Mouse (Mus musculus) adrenal gland, postnatal 14 days (tissue): ENCODE results near the gene Gm10295. TPM values are rescaled to one million over a fixed set of nuclear protein-coding genes. Genes with fewer than 3 reads are reported as not detected.

Experiments
- DNase-seq: peaks from one replicate; pipeline ENCODE4 v3.0.0; 2021; ENCODE audit warnings: mixed read lengths
- total RNA-seq: library from RNA; stranded (reverse); gene quantifications from 2 replicates; pipeline ENCODE4 v1.2.3, GENCODE M21; 2021

Gene Gm10295
- total RNA-seq, 1 experiment from 2014 or later = not detected

DNA sequence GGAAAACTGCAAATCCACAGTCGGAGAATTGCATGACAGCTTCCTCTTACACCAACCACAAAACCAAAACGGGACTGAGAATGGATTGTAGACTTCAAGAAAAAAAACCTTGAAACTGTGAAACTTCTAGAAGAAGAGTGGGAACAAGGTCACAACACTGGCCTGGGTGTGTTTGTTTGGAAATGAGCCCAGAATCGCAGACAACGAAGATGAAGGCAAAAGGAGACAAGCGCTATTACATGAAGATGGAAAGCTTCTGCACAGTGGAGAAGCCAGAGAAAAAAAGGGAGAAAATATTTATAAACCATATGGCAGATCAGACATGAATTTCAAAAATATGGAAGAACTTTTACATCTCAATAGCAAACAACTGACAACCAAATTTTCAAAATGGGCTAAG lies 4.3 kb upstream of the Gm10295 start:
- DNase-seq = peak; percentile 15

DNA sequence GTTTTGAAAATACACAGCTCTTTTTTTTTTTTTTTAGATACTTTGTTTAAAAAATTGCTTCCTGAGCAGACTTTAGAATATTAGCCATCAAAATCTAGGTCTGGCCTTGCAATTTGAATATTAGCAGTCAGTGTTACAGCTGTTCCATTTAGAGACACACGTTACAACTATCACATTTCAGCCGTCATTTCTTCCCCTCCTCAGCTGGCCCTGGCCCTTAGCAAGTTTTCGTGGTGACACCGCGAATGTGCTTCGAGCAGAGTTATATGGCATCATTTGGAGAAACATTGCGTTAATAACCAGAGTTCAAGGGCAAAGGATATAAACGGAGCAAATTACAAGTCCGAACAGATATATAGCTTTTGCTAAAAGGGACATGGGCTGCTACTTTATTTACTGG lies 2.4 kb downstream of the Gm10295 start:
- DNase-seq = no peak

DNA sequence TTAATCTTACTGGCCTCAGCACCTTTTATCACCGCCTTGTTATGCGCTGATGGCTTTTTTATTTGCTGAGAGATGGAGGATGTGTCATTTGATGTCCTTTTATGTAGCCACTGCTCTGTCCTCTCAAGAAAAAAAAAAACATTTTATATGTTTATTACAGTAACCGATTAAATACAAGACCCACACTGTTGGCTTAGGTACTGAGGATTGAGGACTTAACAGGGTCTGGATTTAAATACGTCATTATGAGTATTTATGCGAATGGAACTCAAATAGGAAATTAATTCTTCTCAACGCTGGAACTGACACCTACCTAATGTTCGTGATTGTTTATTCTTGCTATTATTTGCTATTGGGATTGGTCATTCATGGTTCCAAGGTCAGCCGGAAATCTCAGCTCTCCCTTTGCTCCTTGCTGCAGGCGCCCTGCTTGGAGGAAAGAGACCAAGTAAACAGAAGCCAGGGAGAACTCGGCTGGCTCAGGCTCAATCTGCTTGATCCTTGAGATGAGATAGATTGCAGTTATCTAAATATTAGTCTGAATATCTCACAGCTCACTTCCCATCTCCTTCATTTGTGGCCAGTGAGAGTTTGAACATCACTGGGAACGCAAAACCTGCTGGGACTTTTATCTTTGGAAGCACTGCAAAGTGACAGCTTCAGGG lies 26.2 kb downstream of the Gm10295 start:
- no peak for DNase-seq

DNA sequence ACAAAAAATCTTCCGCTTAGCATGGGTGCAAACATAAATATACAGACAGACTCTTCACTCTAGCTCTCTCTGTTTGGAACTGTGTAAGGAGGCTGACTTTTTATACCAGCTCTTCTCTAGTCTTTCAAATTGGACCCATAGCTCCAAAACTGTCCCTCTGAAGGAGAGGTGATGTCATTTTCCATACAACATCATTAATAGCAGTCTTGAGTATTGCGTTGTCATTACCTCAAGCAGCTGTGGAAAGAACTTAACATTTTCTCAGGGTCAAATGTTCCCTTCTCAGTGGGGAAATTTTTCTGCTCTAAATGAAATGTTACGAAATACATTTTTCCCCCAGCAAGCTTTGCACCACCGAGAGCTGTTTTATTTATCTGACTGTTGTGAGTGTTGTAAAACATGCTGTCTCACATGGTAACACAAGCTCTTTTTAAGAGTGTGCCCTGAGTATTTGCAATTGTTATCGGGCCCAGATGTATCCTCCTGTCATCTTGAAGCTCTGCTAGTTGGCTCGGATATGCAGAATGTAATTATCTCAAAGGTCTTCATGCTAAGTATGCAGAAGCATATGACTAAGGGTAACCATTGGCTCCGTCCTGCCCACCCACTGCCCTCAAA lies 38.0 kb downstream of the Gm10295 start:
- DNase-seq = no peak

DNA sequence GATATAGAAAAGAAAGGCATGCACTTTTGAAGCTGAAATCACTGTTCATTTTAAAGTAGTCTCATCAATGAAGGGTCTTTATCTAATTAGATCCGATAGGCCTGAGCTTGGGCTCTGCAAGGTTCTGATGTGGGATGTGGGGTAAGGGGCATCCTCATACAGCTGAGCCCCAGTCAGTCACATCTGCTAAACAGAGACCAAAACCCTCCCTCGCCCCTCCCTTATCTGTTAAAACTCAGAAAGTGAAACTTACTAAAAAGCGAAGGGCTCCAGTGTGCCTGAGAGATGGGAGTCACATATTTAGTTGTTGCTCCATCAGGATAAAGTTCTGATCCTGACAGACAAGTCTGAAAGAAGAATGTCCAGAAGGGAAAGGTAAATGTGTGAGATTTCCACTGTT lies 38.9 kb downstream of the Gm10295 start:
- no peak for DNase-seq

DNA sequence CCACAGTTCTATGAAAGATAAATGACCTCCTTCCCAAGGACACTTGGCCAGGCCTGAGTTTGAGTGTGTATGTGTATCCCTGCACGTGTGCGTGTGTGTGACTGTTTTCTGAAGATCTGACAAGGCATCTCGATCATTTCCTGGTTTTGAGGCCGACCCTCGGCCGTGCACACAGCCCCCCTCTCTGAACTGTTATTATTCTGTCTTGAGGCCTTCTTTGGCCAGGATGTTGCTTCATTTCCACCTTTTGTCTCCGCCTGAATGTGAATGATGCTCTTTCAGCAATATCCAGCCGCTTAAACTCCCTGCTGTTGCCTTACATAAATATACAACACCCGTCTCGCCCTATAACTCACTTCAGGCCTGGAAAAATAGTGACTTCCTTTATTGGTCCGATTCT lies 39.9 kb downstream of the Gm10295 start:
- DNase-seq = peak; percentile 37

DNA sequence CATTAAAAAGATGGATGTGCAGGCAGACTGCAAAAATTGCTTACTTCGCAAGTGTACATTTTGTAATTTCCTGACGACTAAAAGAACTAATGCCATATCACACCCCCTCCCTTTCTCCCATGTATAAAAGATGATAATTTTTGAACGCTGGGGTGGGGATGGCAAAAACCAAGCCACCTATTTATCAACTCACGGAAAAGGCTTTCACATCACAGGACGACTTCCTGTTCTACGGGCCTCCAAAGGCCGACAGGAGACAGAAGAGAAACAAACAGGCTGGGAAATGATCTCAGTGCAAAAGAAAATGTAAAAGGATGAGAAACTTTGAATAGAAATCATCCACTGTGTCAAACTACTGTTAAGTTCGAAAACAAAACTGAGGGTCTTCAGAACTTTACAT lies 43.2 kb downstream of the Gm10295 start:
- DNase-seq = no peak

DNA sequence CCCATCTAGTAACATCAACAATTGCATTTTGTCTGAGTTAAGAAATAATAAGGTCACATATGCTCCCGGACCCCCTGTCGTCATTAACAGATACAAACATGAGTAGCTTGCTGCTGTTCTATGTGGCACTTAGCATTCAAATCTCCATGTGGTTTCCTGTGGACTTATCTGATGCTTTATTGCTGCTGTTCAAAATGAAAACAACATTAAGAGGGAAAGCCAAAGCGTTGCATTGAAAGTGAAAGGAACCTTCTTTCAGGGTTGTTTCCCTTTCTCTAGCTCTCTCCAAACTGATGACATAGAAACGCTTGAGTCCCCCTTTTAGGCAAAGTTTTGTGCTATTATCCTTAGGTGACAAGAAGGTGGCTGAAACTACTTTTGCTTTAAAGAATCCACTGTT lies 48.6 kb downstream of the Gm10295 start:
- DNase-seq = no peak
